Mouse (Mus musculus): ENCODE measurements around the gene Fam180a. TPM values are rescaled to one million over a fixed set of nuclear protein-coding genes. Genes with fewer than 3 reads are reported as not detected.

Gene Fam180a
- polyA plus RNA-seq, 1 experiment = not detected

DNA sequence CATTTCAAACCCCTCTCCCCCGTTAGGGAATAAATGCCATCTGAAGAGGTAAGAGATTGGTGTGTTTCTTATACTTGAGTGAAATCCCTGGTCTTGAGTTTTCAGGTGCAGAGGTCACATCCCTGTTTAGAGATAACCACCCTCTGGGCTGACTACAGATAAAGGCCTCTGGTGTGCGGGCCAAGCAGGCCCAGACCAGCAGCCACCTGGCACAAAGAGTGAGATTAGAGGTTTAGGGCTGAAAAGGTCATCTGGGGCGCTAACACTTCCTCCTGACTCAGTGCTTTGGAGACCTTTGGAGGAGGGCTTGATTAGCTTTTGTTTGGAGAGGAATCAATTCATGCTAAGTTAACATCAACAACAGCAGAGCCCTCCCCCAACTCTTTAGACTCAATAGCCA lies 7.7 kb upstream of the Fam180a start:
- H3K4me1 ChIP-seq (ENCODE audit: control insufficient read depth, insufficient read depth, insufficient read length, low read length) = no peaks in the 10 kb centered on the region
- H3K27ac ChIP-seq (replicated peaks; ENCODE audit: low read depth, low read length) = no peak overlapping the region
- H3K4me3 ChIP-seq (ENCODE audit: insufficient read depth, low read depth, low read length) = no peak overlapping the region

DNA sequence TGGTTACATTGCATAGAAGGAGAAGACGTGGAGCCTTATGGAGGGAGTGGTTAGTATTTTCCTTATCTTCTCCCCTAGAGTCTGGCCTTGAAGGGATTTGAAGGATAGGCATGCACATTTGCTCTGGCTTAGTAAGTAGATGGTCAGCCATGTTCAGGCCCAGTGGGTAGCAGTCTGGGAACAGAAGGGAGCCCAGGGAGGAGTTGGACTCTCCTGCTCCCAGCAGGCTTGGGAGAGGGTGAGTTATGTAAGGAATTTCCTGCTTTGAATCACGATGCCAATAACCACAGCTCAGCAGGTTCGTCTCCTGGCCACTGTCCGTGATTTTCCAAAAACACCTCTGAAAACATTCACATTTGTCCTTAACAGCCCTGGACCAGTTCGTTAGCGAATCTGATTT lies 4.9 kb upstream of the Fam180a start:
- Histone ChIP-seq H3K4me1 (ENCODE audit: control insufficient read depth, insufficient read depth, insufficient read length, low read length) (no peaks in the 10 kb centered on the region), H3K4me3 (ENCODE audit: insufficient read depth, low read depth, low read length) (no peak overlapping the region), H3K27ac (replicated peaks; ENCODE audit: low read depth, low read length) (no peak overlapping the region)

DNA sequence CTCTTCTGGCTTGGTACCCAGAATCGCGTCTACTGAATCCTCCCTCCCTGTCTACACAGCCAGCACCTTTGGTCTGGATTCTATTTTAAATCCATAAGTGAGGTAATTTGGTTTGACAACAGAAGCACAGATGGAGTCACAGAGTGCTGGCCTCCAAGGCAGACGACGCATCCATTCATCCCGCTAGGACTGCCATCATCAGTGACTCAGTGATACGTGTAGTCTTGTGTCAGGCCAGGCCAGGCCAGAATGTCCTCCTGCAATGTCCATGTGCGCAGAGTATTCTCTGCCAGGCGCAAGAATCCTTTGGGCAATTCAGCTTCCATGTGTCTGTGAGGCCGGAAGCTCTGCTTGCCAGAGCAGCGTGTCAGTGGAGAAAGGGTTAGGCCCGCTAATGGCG lies 4.0 kb upstream of the Fam180a start:
- Histone ChIP-seq H3K27ac (replicated peaks; ENCODE audit: low read depth, low read length) (no peak overlapping the region), H3K4me1 (ENCODE audit: control insufficient read depth, insufficient read depth, insufficient read length, low read length) (no peaks in the 10 kb centered on the region), H3K4me3 (ENCODE audit: insufficient read depth, low read depth, low read length) (no peak overlapping the region)

DNA sequence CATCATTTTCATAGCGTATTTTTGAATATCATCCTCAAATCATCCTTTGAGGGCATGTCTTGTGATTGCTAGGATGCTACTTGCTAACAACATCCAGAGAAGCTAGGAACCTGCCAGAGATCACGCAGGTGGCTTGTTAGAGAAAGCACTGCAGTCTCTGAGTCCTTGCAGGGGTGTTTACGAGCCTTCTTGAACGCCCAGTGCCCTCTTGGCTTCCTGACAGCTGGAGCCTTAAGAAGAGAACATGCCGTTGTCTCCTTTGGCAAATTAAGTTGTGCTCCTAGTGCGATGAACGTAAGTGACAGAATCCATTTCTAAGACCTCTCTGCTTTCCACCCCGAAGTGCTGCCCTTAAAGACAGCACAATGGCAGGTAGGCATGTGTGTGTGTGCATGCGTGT lies 1.6 kb downstream of the Fam180a start:
- no peak overlapping the region for H3K4me3 ChIP-seq (ENCODE audit: insufficient read depth, low read depth, low read length)

DNA sequence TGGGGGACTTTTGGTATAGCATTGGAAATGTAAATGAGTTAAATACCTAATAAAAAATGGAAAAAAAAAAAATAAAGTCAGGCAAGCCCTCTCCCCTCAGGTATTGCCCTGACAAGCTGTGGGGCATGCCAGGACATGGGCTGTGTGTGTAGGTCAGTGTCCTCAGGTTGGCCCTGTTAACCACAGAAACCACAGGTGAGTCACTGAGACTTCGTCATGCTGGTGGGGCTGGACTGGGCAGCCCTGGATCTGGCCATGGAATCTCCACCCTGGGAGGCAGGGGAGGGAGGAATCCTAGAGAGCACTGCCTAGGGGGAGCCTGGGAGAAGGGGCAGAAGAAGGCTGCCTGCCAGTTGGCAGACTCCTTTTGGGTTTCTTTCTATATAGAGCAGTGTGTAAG lies 2.9 kb downstream of the Fam180a start:
- no peak overlapping the region for H3K27ac ChIP-seq (replicated peaks; ENCODE audit: low read depth, low read length)
- H3K4me3 ChIP-seq (ENCODE audit: insufficient read depth, low read depth, low read length) = no peak overlapping the region
- no peaks in the 10 kb centered on the region for H3K4me1 ChIP-seq (ENCODE audit: control insufficient read depth, insufficient read depth, insufficient read length, low read length)

More for the DNA sequence above, 1.6 kb downstream of the Fam180a start:
- no peak overlapping the region for H3K27ac ChIP-seq (replicated peaks; ENCODE audit: low read depth, low read length)
- no peaks in the 10 kb centered on the region for H3K4me1 ChIP-seq (ENCODE audit: control insufficient read depth, insufficient read depth, insufficient read length, low read length)

DNA sequence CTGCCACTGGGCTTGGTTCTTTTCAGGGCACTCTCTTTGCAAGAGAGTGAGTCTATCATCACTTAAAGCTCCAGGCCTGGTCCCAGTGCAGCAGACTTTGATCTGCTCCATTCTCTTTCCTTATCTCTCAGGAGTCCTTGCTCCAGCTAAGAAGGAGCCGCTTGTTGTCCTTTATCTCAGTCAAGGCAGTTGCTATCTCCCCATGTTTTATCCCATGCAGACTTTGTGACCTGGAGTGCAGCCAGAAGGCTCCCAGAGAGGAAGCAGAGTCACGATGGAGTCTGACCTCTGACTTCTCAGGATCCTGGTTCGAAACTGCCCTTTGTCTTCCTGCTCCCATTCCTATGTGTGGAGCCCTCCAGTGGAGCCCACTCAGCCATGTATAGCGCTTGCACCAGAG lies 4.8 kb downstream of the Fam180a start:
- no peak overlapping the region for H3K27ac ChIP-seq (replicated peaks; ENCODE audit: low read depth, low read length)
- no peaks in the 10 kb centered on the region for H3K4me1 ChIP-seq (ENCODE audit: control insufficient read depth, insufficient read depth, insufficient read length, low read length)
- no peak overlapping the region for H3K4me3 ChIP-seq (ENCODE audit: insufficient read depth, low read depth, low read length)

DNA sequence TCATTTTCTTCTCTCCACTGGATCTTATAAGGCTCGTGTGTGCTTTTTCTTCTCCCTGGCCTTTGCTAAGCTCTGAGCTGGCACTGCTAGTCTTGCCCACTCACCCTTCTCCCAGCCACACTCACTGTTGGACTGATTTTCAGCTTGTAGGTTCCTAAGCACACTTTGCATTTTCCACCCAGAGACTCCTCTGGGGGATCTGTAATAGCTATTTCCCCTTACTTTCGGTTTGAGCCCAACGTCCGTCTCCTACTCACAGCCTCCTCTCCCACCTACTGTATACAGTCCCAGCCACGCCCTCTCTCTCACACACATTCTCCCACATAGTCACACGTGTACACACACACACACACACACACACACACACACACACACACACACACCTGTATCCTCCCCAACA lies 6.1 kb downstream of the Fam180a start:
- no peak overlapping the region for H3K4me3 ChIP-seq (ENCODE audit: insufficient read depth, low read depth, low read length)
- no peak overlapping the region for H3K27ac ChIP-seq (replicated peaks; ENCODE audit: low read depth, low read length)

DNA sequence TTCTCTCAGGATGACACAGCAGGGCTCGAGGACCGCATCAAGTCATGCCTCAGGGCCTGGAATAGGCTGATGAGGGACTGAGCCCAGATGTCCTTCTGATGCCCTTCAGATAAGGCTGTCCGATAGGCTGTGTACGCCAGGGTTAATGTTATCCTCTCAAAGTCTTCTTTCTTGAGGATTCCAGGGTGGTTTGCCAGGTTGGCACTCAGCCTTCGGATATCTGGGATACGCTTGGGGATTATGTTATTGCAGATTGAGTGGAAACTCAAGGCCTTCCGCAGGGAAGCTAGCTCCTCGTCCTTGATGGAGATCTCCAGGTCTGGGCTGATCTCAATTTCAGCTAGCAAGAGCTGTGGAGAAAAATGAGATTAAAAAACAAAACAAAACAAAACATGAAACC lies 12.4 kb downstream of the Fam180a start:
- Histone ChIP-seq H3K27ac (replicated peaks; ENCODE audit: low read depth, low read length) (no peak overlapping the region), H3K4me1 (ENCODE audit: control insufficient read depth, insufficient read depth, insufficient read length, low read length) (no peaks in the 10 kb centered on the region), H3K4me3 (ENCODE audit: insufficient read depth, low read depth, low read length) (no peak overlapping the region)

More for the DNA sequence above, 6.1 kb downstream of the Fam180a start:
- no peaks in the 10 kb centered on the region for H3K4me1 ChIP-seq (ENCODE audit: control insufficient read depth, insufficient read depth, insufficient read length, low read length)

DNA sequence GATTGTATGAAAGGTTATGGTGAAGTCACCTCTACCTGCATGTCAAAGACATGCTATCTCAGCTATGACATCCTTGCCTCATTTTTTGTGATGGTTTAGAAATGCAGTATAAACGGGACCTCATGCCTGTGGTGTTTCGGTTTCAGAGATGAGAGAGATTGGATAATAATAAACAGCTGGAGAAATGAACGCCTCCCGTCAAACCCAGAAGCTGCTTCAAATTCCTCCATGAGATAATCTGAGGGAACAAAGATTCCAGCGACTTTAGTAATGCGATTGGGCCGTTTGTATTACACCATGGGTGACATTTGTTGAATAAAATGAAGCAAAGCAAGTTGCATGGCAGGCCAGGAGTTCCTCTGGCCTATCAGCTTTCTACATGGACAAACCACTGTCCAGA lies 16.5 kb downstream of the Fam180a start:
- Histone ChIP-seq H3K4me3 (ENCODE audit: insufficient read depth, low read depth, low read length) (no peak overlapping the region), H3K4me1 (ENCODE audit: control insufficient read depth, insufficient read depth, insufficient read length, low read length) (no peaks in the 10 kb centered on the region), H3K27ac (replicated peaks; ENCODE audit: low read depth, low read length) (no peak overlapping the region)

DNA sequence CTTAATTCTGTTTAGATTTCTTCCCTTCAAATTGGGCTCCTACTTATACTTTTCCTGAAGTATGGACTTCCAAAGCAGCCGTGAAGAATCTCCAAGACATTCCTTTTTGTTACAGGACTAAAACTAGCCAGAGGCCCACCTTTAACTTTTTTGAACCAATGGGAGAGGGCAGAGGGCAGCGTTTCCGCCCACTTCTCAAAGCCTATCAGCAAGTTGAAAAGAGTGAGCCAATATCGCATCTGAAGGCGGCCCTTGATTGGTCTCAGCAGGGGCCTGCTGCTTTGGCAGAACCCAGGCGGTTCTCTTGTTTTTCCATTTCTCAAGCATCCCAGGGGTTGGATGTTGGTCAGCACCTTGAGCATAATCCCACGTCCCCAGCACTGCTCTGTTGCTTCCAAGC lies 17.9 kb downstream of the Fam180a start, which contains the start of gene Slc13a4:
Gene Slc13a4, minus strand, starts transcription at position 95 of the 400 bp plus-strand sequence.
- Histone ChIP-seq H3K4me3 (ENCODE audit: insufficient read depth, low read depth, low read length) (no peak within 1 kb of the TSS), H3K4me1 (ENCODE audit: control insufficient read depth, insufficient read depth, insufficient read length, low read length) (no peaks in the 10 kb centered on the region), H3K27ac (replicated peaks; ENCODE audit: low read depth, low read length) (no peak within 1 kb of the TSS)

DNA sequence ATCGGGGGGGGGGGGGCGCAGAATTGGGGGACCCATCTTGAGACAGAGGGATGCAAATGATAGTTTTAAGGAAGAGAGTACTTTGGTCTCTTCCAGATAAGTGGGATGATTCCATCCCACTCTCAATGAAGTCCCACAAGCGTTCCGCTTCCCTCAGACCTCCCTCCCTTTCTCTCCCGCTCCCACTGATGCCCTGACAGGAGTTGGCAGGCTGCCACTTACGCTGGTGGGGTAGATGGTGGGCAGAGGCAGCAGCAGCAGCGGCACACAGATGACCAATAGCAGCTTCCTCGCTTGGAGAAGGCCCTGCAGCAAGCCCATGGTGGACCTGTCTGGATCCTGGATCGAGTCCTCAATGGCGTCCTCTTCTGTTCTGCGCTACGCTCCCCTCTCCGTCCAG lies 18.8 kb downstream of the Fam180a start:
- Histone ChIP-seq H3K4me1 (ENCODE audit: control insufficient read depth, insufficient read depth, insufficient read length, low read length) (no peaks in the 10 kb centered on the region), H3K4me3 (ENCODE audit: insufficient read depth, low read depth, low read length) (no peak overlapping the region), H3K27ac (replicated peaks; ENCODE audit: low read depth, low read length) (no peak overlapping the region)

DNA sequence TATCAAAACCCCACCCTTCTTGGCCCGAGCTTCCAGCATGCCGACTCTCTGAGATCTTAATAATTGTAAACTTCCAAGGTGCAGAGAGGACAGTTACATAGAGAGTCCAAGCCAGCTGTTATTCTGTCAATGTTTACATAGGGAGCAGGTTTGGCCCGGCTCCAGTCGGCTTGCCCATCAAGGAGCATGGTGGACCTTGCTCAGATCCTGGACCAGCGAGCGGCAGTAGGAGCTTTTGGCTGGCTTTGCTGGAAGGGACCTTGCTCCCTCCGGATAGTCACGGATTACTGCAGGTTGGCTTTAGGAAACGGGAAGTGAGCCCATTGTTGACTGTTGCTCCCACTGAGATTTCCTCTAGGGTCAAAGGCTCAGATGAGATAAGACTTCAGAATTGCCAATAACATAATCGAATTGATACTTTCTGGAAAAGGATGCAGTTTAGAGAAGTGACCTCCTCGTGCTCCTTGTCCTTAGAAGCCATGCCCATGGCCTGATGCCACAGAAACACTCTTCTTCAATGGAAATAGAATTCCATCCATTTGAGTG lies 22.5 kb downstream of the Fam180a start:
- Histone ChIP-seq H3K4me3 (ENCODE audit: insufficient read depth, low read depth, low read length) (no peak overlapping the region), H3K27ac (replicated peaks; ENCODE audit: low read depth, low read length) (no peak overlapping the region)

DNA sequence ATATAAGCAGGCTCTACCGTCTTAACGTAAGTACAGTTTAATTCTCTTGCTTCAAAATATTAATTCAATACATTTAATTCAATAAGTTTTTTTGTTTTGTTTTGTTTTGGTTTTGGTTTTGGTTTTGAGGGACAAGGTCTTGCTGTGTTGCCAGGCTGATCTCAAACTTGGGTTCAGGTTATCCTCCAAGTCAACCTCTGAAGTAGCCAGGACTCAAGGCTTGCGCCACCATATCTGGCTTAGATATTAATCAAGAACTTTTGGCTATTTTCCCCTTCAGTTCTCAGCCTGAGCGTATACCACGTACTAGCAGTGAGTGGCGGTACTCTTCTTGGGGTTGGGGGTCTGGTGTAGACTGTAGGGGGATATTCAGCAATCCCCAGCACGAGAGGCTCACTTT lies 23.4 kb downstream of the Fam180a start:
- H3K27ac ChIP-seq (replicated peaks; ENCODE audit: low read depth, low read length) = no peak overlapping the region
- H3K4me1 ChIP-seq (ENCODE audit: control insufficient read depth, insufficient read depth, insufficient read length, low read length) = no peaks in the 10 kb centered on the region
- no peak overlapping the region for H3K4me3 ChIP-seq (ENCODE audit: insufficient read depth, low read depth, low read length)

More for the DNA sequence above, 22.5 kb downstream of the Fam180a start:
- H3K4me1 ChIP-seq (ENCODE audit: control insufficient read depth, insufficient read depth, insufficient read length, low read length) = no peaks in the 10 kb centered on the region

DNA sequence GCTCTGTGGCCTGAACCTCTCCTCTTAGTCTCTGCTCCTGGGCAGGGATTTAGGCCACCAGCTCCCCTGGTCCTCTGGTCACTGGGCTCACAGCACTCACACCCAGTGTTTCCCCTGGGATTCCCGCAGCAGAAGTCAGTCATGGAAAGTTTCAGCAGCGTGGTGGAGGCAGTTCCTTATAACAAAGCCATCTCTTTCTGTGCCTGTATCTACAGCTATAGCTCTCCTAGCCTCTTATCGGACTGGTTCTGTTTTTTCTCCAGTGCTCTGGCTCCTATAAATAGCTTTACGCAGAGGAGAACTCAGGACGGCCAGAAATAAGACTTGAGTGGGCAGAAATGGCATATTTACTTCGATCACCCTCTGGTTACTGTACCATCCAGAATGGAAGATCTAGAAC lies 27.6 kb downstream of the Fam180a start:
- Histone ChIP-seq H3K4me3 (ENCODE audit: insufficient read depth, low read depth, low read length) (no peak overlapping the region), H3K4me1 (ENCODE audit: control insufficient read depth, insufficient read depth, insufficient read length, low read length) (no peaks in the 10 kb centered on the region), H3K27ac (replicated peaks; ENCODE audit: low read depth, low read length) (no peak overlapping the region)

DNA sequence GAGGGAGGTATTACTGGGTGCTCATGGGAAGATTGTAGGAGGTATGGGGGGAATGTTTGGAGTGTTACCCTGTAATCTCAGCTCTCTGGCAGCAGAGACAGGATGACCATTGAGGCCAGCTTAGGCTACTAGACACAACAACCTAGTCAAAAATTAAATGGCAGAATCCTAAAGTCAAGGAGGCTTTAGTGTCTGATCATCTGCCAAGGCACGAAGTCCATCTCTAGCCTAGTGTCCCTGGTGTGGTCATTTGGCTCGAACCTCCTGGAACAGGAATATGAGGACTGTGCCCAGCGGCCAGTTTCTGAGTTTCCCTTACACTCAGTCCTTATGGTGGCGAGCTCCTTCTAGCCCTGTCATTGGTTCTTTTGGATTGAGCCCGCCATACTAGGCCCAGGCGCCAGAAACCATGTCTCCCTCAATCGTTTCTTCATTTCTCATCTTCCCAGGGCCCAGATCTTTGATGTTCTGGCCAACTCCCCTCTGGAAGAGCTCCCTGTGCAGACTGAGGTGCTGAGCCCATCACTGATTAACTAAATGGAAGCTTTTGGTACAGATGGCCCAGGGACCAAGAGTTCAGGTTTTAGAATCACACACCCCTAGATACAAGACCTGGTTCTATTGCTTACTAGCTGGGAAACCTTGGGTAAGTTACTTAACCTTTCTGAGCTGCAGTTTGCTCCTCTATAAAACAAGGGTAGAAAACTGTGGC lies 28.3 kb downstream of the Fam180a start:
- no peak overlapping the region for H3K27ac ChIP-seq (replicated peaks; ENCODE audit: low read depth, low read length)
- no peak overlapping the region for H3K4me3 ChIP-seq (ENCODE audit: insufficient read depth, low read depth, low read length)
- H3K4me1 ChIP-seq (ENCODE audit: control insufficient read depth, insufficient read depth, insufficient read length, low read length) = no peaks in the 10 kb centered on the region

DNA sequence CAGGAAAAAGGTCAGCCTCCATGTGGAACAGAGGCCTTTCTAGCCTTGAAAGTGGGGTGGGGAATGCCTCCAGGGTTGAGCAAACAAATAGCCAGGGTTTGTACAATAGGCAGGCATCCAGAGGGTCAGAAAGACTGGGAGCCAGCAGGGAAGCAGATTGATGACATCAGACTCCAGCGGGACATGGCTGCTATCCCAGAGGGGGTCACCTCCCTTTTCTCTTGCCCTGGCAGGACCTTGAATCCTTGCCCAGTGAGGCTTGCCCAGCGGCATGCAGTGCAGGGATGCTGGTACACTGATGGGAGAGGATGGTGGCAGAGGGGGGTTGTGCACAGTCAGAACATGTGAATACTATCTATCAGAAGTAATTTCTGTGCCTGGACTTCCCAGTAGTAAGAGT lies 28.9 kb downstream of the Fam180a start:
- Histone ChIP-seq H3K4me1 (ENCODE audit: control insufficient read depth, insufficient read depth, insufficient read length, low read length) (no peaks in the 10 kb centered on the region), H3K4me3 (ENCODE audit: insufficient read depth, low read depth, low read length) (no peak overlapping the region), H3K27ac (replicated peaks; ENCODE audit: low read depth, low read length) (no peak overlapping the region)

Data from brown adipose tissue, adult 24 weeks (tissue).